Mouse (Mus musculus) midbrain, embryonic 10.5 days (tissue): ENCODE measurements around the gene Ywhah. TPM values are rescaled to one million over a fixed set of nuclear protein-coding genes. Genes with fewer than 3 reads are reported as not detected.
A peak's percentile ranks its signal among the peaks of the same experiment; 100 is the strongest.

ENCODE experiments used
- DNase-seq: peaks from one replicate; pipeline ENCODE4 v3.0.0-alpha.2; 2017; ENCODE audit warnings: low spot score
- H3K27ac ChIP-seq: fragments of 300-500 bp; sonication (generic); replicated peaks from 2 replicates; pipeline ENCODE4 v1.5.1; 2016; ENCODE audit warnings: mild to moderate bottlenecking
- H3K27me3 ChIP-seq: fragments of 300-500 bp; sonication (generic); 2 replicates; pipeline ENCODE4 v1.6.1; 2016; ENCODE audit warnings: low read depth, mild to moderate bottlenecking; ENCODE audit not compliant: poor library complexity, severe bottlenecking
- H3K36me3 ChIP-seq: fragments of 300-500 bp; sonication (generic); 2 replicates; pipeline ENCODE4 v1.6.1; 2016; ENCODE audit warnings: mild to moderate bottlenecking, moderate library complexity
- H3K4me1 ChIP-seq: fragments of 300-500 bp; sonication (generic); 2 replicates; pipeline ENCODE4 v1.6.1; 2016
- H3K4me3 ChIP-seq: fragments of 300-500 bp; sonication (generic); 2 replicates; pipeline ENCODE4 v1.5.1; 2016; ENCODE audit warnings: mild to moderate bottlenecking, moderate library complexity
- H3K9me3 ChIP-seq: fragments of 300-500 bp; sonication (generic); replicated peaks from 2 replicates; pipeline ENCODE4 v1.6.1; 2016; ENCODE audit warnings: mild to moderate bottlenecking
- WGBS: fragments of 180-500 bp; shearing (Covaris S2); methylation state at CpG from one replicate; pipeline ENCODE4 v1.1.7; 2016; 5-methylcytosine and 5-hydroxymethylcytosine counted together
- polyA plus RNA-seq: library from polyadenylated mRNA; unstranded; fragments of >200 nt; fragmentation: Nextera tagmentation; extraction: Ambion mirVana; gene quantifications from 2 replicates; pipeline ENCODE4 v1.2.1, GENCODE M21; 2016

Gene Ywhah
- 457 and 467 TPM in 2 replicates for polyA plus RNA-seq

- peak within 1 kb of the TSS; percentile 92 for H3K4me3 ChIP-seq
- H3K4me1 ChIP-seq, result peaks cover 37% of the 10 kb centered on the region
- H3K27ac ChIP-seq, result peak within 1 kb of the TSS; percentile 99
- no peaks in the 10 kb centered on the region for H3K9me3 ChIP-seq
- H3K27me3 ChIP-seq, result no peaks in the 10 kb centered on the region
- H3K36me3 ChIP-seq, result peaks cover 28% of the 10 kb centered on the region
- peak; percentile 96 for DNase-seq
- under 1% methylated on average over 120 of the region's 121 CpGs for WGBS
These were observed at the start of gene Ywhah for GRCm38 (mm10) chr5:33018561-33019425. Gene Ywhah, plus strand, starts transcription at chr5:33018816.

- Histone ChIP-seq H3K36me3 (peaks cover 65% of the 10 kb centered on the region), H3K27ac (no peak overlapping the region), H3K9me3 (no peaks in the 10 kb centered on the region), H3K27me3 (no peaks in the 10 kb centered on the region), H3K4me1 (no peaks in the 10 kb centered on the region), H3K4me3 (no peak overlapping the region)
- WGBS, result 81% methylated on average over 4 of the region's 4 CpGs
- DNase-seq, result no peak
These were observed 42.1 kb upstream of the Ywhah start for GRCm38 (mm10) chr5:32976541-32976940.

GRCm38 (mm10) chr5:32977179-32977578 is 41.4 kb upstream of the Ywhah start:
- H3K9me3 ChIP-seq, result no peaks in the 10 kb centered on the region
- DNase-seq, result no peak
- H3K4me1 ChIP-seq, result no peaks in the 10 kb centered on the region
- no peaks in the 10 kb centered on the region for H3K27me3 ChIP-seq
- H3K36me3 ChIP-seq, result peaks cover 67% of the 10 kb centered on the region
- no peak overlapping the region for H3K27ac ChIP-seq
- H3K4me3 ChIP-seq, result no peak overlapping the region

- WGBS, result 92% methylated on average over 1 of the region's 1 CpGs
- H3K4me3 ChIP-seq, result no peak overlapping the region
- H3K36me3 ChIP-seq, result peaks cover 76% of the 10 kb centered on the region
- no peaks in the 10 kb centered on the region; the same call in 1 of the 2 replicates for H3K9me3 ChIP-seq
- no peaks in the 10 kb centered on the region for H3K4me1 ChIP-seq
- DNase-seq, result no peak
- no peak overlapping the region for H3K27ac ChIP-seq
- no peaks in the 10 kb centered on the region for H3K27me3 ChIP-seq
These were observed 33.2 kb upstream of the Ywhah start for GRCm38 (mm10) chr5:32985379-32985778.

- Histone ChIP-seq H3K9me3 (no peaks in the 10 kb centered on the region; the same call in 1 of the 2 replicates), H3K4me1 (0 out of 2 replicates have a peak, but pooled peaks cover 5% of the 10 kb centered on the region), H3K4me3 (no peak overlapping the region), H3K27ac (no peak overlapping the region), H3K27me3 (no peaks in the 10 kb centered on the region), H3K36me3 (peaks cover 63% of the 10 kb centered on the region)
- no peak for DNase-seq
- WGBS, result 78% methylated on average over 1 of the region's 1 CpGs
These were observed 30.7 kb upstream of the Ywhah start for GRCm38 (mm10) chr5:32987873-32988272.

GRCm38 (mm10) chr5:32989959-32990640 is 28.5 kb upstream of the Ywhah start:
- WGBS, result 87% methylated on average over 13 of the region's 13 CpGs

GRCm38 (mm10) chr5:32991152-32991551 is 27.5 kb upstream of the Ywhah start:
- H3K36me3 ChIP-seq, result peaks cover 34% of the 10 kb centered on the region
- WGBS, result 89% methylated on average over 8 of the region's 8 CpGs
- H3K9me3 ChIP-seq, result no peaks in the 10 kb centered on the region; the same call in 1 of the 2 replicates
- H3K27ac ChIP-seq, result peak overlapping the region; percentile 38; the same call in 1 of the 2 replicates
- H3K4me3 ChIP-seq, result no peak overlapping the region
- DNase-seq, result no peak
- 0 out of 2 replicates have a peak, but pooled peaks cover 5% of the 10 kb centered on the region for H3K4me1 ChIP-seq
- H3K27me3 ChIP-seq, result no peaks in the 10 kb centered on the region

More at GRCm38 (mm10) chr5:32989959-32990640, 28.5 kb upstream of the Ywhah start:
- DNase-seq, result no peak
- no peaks in the 10 kb centered on the region for H3K27me3 ChIP-seq
- no peak overlapping the region for H3K4me3 ChIP-seq
- peaks cover 41% of the 10 kb centered on the region for H3K36me3 ChIP-seq
- H3K9me3 ChIP-seq, result no peaks in the 10 kb centered on the region; the same call in 1 of the 2 replicates
- H3K27ac ChIP-seq, result no peak overlapping the region
- 0 out of 2 replicates have a peak, but pooled peaks cover 5% of the 10 kb centered on the region for H3K4me1 ChIP-seq

- peaks cover 9% of the 10 kb centered on the region for H3K36me3 ChIP-seq
- no peak overlapping the region for H3K4me3 ChIP-seq
- H3K9me3 ChIP-seq, result no peaks in the 10 kb centered on the region
- H3K27me3 ChIP-seq, result no peaks in the 10 kb centered on the region
- peaks cover 10% of the 10 kb centered on the region; the same call in 1 of the 2 replicates for H3K4me1 ChIP-seq
- 73% methylated on average over 2 of the region's 2 CpGs for WGBS
- H3K27ac ChIP-seq, result no peak overlapping the region
- no peak for DNase-seq
These were observed 24.1 kb upstream of the Ywhah start for GRCm38 (mm10) chr5:32994471-32994870.

GRCm38 (mm10) chr5:32995756-32996155 is 22.9 kb upstream of the Ywhah start:
- Histone ChIP-seq H3K4me1 (peaks cover 10% of the 10 kb centered on the region; the same call in 1 of the 2 replicates), H3K27ac (no peak overlapping the region; the same call in 1 of the 2 replicates), H3K9me3 (no peaks in the 10 kb centered on the region), H3K27me3 (no peaks in the 10 kb centered on the region), H3K36me3 (peaks cover 7% of the 10 kb centered on the region), H3K4me3 (no peak overlapping the region)
- 88% methylated on average over 4 of the region's 4 CpGs for WGBS
- no peak for DNase-seq

GRCm38 (mm10) chr5:32996560-32996959 is 22.1 kb upstream of the Ywhah start:
- DNase-seq, result no peak
- WGBS, result 93% methylated on average over 1 of the region's 1 CpGs
- no peaks in the 10 kb centered on the region for H3K36me3 ChIP-seq
- no peak overlapping the region for H3K27ac ChIP-seq
- no peaks in the 10 kb centered on the region for H3K27me3 ChIP-seq
- no peaks in the 10 kb centered on the region for H3K9me3 ChIP-seq
- peaks cover 5% of the 10 kb centered on the region; the same call in 1 of the 2 replicates for H3K4me1 ChIP-seq
- H3K4me3 ChIP-seq, result no peak overlapping the region

- WGBS, result 60% methylated on average over 4 of the region's 4 CpGs
- Histone ChIP-seq H3K9me3 (no peaks in the 10 kb centered on the region), H3K4me1 (peaks cover 5% of the 10 kb centered on the region; the same call in 1 of the 2 replicates)
These were observed 20.9 kb upstream of the Ywhah start for GRCm38 (mm10) chr5:32997686-32998085.

GRCm38 (mm10) chr5:32998783-32999182 is 19.8 kb upstream of the Ywhah start:
- Histone ChIP-seq H3K27me3 (no peaks in the 10 kb centered on the region), H3K27ac (no peak overlapping the region), H3K4me3 (no peak overlapping the region), H3K36me3 (no peaks in the 10 kb centered on the region), H3K4me1 (peaks cover 5% of the 10 kb centered on the region; the same call in 1 of the 2 replicates), H3K9me3 (no peaks in the 10 kb centered on the region)
- WGBS, result 85% methylated on average over 4 of the region's 4 CpGs
- DNase-seq, result no peak

More at GRCm38 (mm10) chr5:32997686-32998085, 20.9 kb upstream of the Ywhah start:
- H3K27me3 ChIP-seq, result no peaks in the 10 kb centered on the region
- no peak for DNase-seq
- H3K27ac ChIP-seq, result no peak overlapping the region
- no peak overlapping the region for H3K4me3 ChIP-seq
- H3K36me3 ChIP-seq, result no peaks in the 10 kb centered on the region
